Mouse (Mus musculus): ENCODE measurements around the gene Aspdh. TPM values are rescaled to one million over a fixed set of nuclear protein-coding genes. Genes with fewer than 3 reads are reported as not detected.

Gene Aspdh
- under 1 TPM in 1 of 2 experiments, not detected in 1; 0.63 TPM for total RNA-seq (2021)
- long read RNA-seq, experiment 1, result 0 reads
- long read RNA-seq, experiment 2, partial matches to known transcripts, result 0 of 3 reads
- long read RNA-seq, experiment 2, other reads (novel, unspliced or antisense), result 1 of 3 reads

DNA sequence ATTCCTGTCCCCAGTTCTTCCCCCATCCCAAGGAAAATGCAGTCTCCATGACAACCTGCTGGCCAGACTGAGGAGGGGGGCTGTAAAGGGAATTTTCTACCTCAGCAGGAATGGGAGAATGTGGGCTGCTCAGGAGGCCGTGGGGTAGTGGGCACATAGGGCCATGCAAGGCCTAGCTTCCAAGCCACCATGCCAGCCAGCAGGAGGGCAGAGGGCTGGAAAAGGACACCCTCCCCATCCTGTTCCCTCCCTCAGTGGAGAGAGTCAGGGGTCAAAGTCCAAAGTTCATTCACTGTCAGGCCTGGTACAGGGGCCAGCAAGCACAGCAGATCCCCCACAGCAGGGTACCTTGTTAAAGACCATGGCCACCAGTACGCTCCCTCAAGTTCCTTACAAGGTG is at the start of gene Aspdh:
Aspdh (plus strand) TSS at position 281 of the 400 bp plus-strand sequence.
- no peak for DNase-seq

DNA sequence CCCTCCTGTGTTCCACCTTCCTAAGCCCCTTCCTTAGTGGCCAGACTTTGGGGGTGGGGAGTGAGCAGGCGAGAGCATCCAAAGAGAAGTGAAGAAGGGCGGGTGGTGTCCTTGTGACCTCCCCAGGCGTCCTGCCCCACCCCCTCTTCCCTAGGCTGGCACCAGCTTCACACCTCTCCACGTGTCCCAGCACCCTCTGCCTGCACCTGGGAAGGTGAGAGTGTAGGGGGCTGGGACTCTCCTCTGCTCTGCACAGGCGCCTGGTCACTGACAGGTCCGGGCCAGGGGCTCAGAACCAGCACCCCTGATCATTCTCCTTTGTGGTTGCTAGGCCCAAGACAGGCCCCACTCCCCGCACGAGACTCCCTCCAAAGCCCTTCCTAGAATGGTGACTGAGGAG is 37.5 kb upstream of the Aspdh start:
- no peak for DNase-seq

DNA sequence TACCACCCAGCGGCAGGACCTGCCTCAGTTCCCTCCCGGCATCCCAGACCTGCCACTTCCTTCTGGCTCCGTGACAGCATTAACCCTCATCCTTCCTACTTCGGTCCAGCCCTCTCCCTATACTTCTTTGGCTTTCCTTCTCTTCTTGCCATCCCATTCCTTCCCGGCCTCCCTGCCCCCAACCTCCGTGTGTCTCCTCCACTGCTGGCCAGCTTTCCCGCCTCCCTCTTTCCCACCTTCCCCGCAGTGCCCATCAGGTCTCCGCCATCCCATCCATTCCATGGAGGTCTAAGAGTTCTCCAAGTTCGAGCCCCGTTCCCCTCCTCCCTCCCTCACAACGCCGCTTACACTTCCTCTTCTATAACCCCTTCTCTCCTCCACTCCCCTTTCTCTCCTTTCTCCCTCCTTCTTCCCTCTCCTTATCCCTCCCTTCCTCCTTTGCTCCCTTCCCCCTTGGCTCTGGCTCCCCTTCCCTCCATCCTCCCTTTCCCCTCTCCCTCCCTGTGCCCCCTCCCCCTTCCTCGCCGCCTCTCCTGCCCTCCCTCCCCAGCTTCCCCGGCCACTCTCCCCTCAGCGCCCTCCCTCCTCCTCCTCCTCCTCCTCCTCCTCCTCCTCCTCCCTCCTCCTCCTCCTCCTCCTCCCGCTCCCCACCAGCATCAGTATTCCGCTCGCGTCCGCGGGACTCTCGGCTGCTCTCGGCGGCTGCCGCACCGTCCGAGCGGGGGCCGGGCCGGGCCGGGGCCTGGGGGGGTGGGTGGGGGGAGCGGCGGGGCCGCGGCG is 36.8 kb upstream of the Aspdh start:
- no peak for DNase-seq

DNA sequence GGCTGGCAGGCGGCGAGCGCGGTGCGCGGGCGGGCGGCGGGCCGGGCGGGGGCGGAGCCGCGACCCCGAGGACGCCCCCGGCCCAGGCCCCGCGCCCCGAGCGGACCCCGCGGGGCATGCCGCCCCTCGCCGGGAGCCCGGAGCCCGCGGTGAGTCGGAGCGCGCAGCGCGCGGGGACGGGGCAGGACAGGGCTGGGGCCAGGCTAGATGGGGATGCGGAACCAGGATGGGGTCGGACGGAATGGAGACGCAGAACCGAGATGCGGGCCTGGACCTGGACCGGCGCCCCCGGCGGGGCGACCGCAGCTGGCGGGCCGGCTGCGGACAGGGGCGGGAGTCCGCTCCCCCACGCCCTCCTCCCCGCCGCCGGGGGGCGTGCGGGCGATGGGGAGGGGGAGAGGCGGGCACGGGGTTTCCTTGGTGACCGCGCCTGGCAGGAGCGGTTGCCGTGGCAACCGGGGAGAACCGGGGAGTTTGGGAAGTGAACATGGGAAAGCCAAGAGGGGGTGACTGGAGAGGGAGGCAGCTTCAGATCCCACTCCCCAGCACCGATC is 36.1 kb upstream of the Aspdh start, which contains the start of gene Lrrc4b:
Lrrc4b (plus strand) TSS at position 51 of the 554 bp plus-strand sequence.
- DNase-seq, result no peak

DNA sequence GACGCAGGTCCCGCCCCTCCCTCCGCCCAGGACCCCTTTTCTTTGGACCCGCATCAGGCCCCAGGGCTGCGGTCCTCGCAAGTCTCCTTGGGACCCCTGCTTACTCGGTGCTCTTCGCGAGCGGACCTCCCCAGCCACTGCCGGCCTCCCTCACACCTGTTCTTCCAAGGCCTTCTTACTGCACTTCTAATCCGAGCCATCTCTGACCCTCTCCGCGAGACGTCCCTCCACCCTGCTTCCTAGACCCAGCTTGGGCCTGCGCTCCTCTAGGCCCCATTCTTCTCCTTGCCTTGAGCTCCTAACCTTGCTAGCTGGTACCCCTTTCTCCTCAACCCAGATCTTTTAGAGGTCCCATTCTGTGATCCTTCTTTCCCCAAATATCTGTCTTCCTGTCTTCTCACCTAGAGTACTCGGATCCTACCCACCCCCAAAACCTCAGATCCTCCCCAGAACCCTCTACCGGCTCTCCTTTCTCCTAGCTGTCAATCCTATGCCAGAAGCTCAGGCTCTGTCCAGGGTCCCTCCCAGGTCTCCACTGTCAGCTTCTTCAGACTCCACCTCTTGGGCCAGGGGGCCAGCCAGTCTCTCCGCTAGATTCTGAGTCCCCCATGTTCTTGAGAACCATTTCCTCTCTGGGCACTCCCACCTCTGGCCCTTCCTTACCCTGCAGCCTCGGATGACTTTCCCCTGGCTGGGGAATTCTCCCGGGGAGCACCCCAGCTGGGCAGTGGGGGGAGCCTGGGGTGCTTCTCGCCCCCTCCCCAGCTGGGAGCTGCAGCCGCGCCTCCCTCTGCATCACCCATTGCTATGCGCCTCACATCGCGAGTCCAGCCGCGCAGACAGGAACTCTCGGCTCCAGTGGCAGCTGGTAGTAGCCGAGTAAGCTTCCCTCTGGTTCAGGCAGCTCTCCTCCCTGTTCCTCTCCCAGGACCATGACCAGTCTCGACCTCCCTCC is 35.4 kb upstream of the Aspdh start:
- no peak for DNase-seq

DNA sequence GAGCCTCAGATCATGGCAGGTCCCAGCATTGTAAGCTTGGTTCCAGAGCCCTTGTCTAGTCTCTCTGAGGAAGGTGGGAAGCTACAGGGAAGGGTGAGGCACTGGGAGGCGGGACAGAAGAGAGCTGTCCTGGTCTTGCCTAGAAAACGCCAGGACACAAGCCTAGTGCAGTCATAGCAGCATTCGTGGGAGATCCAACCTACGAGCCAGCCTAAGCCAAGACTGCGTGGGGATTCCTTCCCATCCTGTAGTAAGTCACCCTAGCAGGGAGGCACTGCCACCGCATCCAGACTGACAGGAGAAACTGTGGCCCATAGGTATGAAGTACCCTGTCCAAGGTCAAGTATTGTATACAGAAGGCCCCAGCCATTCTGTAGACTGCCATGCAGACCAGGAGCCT is 32.6 kb upstream of the Aspdh start:
- no peak for DNase-seq

DNA sequence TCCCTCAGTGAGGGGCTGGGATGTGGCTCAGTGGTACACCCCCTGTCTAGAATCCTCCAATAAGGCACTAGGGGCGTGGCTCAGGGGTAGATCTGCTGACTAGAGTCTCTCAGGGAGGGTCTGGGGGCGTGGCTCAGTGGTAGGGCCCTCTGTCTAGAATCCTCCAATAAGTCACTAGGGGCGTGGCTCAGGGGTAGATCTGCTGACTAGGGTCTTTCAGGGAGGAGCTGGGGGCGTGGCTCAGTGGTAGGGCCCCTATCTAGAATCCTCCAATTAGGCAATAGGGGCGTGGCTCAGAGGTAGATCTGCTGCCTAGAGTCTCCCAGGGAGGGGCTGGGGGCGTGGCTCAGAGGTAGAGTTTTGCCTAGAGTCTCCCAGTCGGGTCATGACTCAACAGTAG is 31.8 kb upstream of the Aspdh start:
- DNase-seq, result no peak

DNA sequence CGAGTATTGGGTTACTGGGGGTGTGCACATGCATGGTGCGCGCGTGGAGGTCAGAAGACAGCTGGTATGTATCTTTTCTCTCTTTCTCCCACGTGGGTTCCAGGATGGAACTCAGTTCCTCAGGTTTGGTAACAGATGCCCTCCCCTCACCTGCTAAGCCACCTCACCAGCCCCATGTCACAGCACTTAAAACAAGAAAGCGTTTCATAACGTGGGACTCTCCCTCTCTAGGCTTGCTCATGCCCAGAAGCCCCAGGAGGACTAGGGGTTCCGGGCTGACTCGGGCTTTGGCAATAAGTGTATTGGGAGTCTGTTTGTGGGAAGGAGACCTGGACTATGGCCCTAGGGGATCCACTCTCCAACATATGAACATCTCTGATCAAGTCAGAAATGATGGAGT is 31.1 kb upstream of the Aspdh start:
- DNase-seq, result no peak

DNA sequence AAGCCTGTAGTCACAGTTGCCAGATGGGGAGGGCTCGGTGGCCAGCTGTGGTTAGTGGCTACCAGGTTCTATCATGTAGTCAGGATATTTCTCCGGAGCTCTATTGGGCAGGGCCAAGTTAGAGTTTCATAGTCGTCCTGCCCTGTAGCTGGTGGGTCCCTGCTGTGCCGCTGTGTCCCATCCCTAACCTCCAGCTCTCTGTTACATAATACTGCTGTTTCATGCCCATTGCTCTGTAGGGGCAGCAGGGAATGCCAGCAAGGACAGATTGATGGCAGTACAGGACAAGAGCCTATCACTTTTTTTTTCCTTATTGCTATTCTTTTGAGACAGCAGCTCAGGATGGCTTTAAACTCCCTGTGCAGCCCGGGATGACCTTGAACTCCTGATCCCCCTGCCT is 29.4 kb upstream of the Aspdh start:
- no peak for DNase-seq

DNA sequence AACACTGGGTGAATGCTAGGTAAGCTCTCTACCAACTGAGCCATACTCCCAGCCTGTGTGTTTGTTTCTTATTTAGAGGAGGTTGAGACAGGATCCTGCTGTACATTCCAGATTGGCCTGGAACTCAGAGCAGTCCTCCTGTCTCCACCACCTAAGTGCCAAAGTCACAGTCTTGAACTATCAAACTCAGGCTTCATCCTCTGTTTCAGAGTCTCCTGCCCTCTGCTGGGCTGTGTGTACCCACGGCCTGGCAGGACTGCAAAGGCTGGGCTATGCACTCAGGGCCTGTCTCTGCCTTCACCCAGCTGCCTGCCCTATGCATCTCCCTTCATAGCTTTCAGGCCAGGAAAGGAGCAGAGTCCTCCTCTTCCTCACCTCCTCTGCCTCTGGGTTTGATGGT is 28.9 kb upstream of the Aspdh start:
- no peak for DNase-seq

DNA sequence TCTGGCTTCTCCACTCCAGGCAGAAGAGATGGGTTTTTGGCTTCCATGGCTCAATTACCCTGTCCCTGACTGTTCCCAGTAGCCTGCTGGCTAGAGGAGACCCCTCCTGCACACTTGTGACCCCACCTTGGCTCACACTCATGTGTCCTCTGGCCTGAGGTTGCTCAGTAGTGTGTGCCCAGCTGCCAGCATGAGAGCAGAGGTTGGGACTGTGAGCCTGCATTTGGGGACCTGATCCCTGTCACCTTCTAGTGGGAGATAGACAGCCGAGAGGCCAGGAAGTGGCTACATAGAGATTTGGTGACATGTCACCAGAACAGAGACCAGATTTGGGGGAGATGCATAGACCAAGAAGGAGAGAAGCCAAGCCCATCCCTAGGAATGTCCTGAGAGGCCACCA is 28.0 kb upstream of the Aspdh start:
- no peak for DNase-seq

DNA sequence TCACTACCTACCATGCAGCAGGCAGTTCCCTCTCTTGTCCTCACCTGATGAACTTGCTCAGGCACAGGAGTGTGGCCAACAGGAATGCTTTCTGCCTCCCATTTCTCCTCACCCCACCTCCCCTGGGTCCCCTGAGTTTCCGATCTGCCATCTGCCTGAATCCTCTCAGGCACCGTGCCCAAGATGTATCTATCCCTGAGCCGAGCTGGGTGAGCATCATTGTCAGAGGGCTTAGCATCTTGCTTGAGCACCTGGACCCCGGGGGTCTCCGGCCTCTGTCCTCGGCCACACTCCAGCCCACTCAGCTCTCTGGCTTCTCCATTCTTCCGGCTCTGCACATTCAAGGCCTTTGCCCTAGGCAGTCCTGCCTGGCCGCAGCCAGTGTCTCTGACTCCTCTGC is 27.3 kb upstream of the Aspdh start:
- DNase-seq, result no peak

DNA sequence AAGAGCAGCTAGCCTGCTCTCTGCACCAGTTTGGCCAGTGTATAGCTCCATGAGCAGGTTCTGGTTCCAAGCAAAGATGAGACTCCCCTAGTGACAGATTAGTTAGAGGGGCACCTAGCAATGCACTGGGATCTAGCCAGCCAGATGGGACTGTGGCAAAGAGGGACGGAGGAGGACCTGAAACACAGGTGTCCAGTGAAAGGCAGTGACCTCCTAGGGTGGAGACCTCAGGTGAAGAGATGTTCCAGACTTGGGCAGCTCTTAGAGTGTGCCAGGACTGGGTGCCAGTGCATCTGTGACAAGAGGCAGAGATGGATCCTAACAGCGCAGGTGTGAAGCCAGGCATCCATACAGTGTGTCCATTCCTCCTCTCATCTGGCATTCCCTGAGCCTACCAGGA is 25.5 kb upstream of the Aspdh start:
- no peak for DNase-seq

DNA sequence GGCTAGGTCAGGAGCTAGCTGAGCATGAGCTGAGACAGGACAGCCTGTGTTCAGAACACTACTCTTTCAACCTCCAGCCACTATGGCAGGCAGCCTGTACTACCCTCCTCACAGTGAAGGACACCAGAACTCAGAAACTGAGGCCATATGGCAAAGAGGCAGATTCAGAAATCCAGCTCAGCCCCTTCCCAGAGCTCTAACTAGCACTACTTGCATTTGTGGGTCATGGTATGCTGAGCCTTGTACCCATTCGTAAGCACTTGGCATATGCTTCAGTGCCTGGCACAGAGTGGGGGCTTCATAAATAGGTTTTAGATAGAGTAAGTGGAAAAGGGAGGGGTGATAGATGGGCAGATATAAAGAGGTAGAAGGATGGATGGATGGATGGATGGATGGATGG is 24.7 kb upstream of the Aspdh start:
- DNase-seq, result no peak

DNA sequence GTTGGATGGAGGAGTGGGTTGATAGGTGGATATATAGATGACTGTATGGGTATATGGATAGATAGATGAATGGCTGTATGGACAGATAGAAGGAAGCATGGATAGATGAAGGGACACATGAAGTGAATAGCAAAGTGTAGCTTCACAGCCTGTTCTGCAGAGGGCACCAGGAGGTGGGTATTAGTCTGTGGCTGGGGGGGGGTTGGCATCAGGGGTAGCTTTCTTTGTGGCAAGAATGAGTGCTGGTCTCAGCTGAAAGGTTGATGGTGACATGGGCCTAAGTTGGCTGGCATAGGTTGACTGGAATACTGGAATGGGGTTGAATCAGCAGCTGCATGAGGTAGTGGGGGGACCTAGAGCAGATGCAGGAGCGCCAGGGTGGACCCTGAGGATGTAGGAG is 24.0 kb upstream of the Aspdh start:
- no peak for DNase-seq

DNA sequence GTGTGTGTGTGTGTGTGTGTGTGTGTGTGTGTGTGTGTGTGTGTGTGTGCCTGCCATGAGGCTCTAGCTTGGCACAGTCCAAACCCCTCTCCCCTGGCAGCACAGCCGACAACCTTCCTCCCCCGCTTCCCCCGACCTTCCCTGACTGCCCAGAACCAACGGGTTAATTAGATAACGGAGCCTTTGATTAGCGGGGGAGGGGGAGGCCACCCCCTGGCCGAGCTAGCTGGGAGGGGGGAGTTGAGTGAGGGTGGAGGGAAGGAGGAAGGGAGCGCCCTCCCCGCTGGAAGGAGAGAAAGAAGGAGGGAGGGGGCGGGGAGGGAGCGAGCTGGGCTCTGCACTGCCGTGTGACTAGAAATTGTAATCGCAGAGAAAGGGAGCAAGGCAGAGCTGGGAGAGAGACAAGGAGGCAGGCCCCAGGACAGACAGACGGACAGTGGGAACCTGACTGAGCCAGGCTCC is 23.5 kb upstream of the Aspdh start:
- DNase-seq, result no peak

DNA sequence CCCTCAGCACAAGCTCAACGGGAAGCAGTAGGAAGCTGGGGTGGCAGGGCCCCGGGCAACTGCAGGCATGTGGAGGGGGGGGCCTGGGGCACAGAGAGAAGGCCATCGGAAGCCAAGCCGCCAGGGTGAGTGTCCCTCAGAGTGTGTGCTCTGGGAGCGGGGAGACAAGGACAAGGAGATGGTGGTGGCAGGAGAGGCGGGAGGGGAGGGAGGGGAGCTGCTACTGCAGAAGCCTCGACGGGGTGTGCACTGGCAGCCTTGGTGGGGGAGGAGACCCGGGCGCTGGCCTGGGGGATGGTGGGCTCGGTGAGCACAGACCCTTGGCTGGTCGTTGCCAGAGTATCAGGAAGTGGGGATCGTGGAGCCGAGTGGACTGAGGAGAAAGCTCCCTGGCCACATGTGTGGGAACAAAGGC is 22.8 kb upstream of the Aspdh start:
- DNase-seq, result no peak

DNA sequence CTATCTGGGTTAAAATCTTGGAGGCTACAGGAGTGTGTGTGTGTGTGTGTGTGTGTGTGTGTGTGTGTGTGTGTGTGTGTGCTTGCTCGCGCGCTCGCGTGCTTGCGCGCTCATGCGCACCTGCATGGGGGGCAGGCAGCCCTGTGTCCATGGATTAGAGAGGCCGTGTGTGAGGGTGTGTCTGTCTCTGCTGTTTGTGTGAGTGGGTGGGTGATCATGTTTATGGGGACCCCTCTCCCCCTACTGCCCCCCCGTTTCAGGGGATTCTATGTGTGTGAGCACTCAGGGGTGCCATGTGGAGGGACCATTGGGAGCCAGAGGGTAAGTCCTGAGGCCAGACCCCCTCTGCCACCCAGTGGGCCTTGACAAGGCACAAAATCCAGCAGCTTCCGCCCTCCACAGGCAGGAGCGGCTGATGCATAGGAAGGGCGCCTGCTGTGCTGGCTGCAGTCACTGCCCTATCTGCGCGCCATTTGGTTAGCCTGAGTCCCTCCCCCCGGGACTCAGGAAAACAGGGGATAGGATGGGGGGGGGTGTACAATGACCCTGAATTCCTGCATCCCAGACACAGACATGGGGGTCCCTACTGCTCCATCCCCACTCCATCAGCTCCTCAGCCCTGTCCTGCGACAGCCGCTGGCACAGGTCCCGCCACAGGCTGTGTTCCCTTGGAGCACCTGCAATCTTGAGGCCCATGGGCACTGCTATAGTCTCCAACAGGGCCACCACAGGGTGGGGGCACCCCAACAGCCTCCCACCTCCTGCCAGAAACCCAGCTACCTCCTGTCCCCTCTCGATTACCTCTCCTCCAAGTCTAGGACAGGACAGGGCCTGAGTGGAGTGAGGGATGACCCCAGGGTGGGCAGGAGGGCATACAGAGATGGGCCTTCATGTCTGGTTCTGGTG is 21.7 kb upstream of the Aspdh start:
- no peak for DNase-seq

DNA sequence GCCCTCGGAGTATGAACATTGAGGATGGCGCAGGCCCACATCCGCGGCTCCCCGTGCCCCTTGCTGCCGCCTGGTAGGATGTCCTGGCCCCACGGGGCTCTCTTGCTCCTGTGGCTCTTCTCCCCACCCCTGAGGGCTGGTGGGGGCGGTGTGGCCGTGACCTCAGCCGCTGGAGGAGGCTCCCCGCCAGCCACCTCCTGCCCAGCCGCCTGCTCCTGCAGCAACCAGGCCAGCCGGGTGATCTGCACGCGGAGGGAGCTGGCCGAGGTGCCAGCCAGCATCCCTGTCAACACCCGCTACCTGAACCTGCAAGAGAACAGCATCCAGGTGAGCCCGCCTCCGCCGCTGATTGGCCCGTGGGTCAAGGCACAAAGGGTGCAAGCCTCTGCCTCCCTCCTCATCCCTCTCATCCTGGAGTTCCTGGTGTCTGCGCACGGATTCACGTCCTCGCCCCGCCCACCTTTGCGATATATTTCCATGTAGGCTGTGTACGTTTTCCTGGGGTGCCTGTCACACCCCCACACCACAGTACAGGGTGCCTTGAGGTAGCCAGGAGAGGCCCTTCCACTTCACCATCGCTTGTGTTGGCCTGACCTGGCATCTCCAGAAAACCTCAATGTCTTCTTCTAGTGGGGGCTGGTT is 20.2 kb upstream of the Aspdh start:
- DNase-seq, result no peak

DNA sequence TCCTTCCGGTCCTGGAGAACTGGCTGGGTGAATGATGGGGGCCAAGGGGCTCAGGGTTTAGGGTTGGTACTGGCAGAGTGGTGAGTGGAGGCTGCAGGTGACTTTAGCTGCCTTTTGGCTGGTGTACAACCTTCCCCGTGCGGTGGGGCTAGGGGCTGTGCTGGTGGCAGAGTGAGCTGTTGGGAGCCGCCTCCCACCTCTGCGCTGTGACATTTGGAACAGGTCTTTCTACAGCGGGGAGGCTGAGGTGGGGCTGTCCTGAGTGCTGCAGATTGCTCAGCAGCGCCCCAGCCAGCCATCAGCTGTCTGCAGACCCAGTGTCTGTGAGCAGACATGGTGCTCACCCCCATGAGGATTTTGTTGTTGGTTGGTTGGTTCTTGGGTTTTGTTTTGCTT is 19.7 kb upstream of the Aspdh start:
- DNase-seq, result no peak
